Mouse (Mus musculus) brain, embryonic 14.5 days (tissue): ENCODE data around the gene Zdhhc8.

Source experiments
- CTCF ChIP-seq: fragments of 200-500 bp; IDR thresholded peaks from 2 replicates; pipeline ENCODE4 v1.5.1; 2012; ENCODE audit warnings: inconsistent platforms, mild to moderate bottlenecking, moderate library complexity, borderline replicate concordance; ENCODE audit not compliant: insufficient read depth, insufficient read length; ENCODE audit errors: extremely low read depth
- POLR2A ChIP-seq: fragments of 200-500 bp; IDR thresholded peaks from 2 replicates; pipeline ENCODE4 v1.6.1; 2012; ENCODE audit warnings: mild to moderate bottlenecking, inconsistent platforms, borderline replicate concordance; ENCODE audit not compliant: poor library complexity, insufficient read depth, insufficient read length, severe bottlenecking; ENCODE audit errors: extremely low read depth

DNA sequence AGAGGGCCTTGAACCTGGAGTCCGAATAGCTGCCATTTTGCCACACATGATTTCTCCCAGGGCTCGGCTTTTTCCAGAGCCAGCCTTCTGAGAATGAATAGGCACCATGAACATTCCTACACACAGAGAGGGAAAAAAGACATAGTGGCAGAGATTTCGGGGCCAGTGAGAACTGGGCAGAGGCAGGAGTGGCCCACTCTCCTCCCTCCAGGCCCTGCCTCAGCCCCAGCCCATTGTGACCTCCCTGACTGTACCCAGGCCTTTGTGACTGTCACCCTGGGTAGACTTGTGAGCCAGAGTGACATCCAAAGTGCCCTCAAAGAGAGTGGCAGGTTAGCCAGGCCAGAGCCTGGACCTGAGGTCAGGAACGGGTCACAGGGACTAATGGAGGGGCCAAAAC is 17.4 kb downstream of the Zdhhc8 start, which contains the start of gene Ccdc188:
- no peak for TF ChIP-seq CTCF
- no peak for TF ChIP-seq POLR2A
